Mouse (Mus musculus): ENCODE data around the gene Kank2.

DNA sequence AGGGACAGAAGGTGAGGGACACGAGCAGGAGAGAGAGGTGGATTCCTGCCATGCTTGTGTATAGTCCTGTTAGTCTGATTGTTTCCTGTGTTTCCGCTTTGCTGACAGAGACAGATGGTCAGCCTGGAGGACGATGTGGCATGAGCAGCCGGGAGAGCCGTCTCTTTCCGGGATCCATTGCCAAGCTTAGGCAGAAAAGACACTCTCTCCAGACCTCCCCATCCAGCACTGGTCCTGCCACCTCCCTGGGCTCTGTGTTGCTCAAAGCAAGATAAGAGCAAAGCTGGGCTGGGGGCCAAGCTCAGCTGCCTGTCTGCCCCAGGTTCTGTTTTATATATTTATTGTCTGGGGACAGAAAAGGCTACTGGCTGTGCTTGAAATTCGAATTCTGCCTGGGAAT is 50.5 kb downstream of the Kank2 start:
- no peak for TF ChIP-seq EP300 (IDR thresholded peaks at IDR 0.05; ENCODE audit: insufficient read depth, low read depth, low read length)
- TF ChIP-seq CTCF (IDR thresholded peaks at IDR 0.05; ENCODE audit: low read depth, low read length): no peak

All from ES-Bruce4 (cell line).